27 mouse cellular contexts compared by ENCODE assay signal in the genomic region with DNA sequence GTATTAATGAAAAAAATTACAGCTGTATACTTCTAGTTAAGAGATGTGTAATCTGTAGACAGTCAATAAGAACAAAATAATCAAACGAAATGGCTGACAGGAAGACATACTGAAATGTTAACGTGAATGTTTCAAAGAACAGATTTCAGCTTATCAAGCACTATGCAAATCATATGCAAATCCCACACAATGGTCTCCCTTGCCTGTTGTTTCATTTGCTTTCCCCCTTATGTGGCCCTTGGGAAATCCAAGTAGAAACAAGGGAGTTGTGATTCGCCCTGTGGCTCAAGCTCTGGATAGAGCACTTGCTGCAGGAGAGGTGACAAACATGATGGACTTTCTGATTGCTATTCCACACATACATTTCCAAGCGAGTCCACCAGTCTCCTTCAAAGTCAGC.
"Had no signal": no experiment of that assay in that cellular context is flagged by ENCODE, and none has a peak within 500 bp of the region (broad histone marks: within the 10 kb centered on the region; RNA-seq: fewer than 3 reads in every experiment).

No protein-coding gene starts in this region.

- H3K4me2 ChIP-seq: heart, embryonic 12.5 days; hindbrain, embryonic 15.5 days; intestine, embryonic 15.5 days; limb, embryonic 12.5 days; liver, embryonic 11.5 days; liver, embryonic 13.5 days; liver, embryonic 15.5 days had no signal

- H3K9ac ChIP-seq: heart, embryonic 12.5 days; hindbrain, embryonic 15.5 days; intestine, embryonic 15.5 days; limb, embryonic 12.5 days; liver, embryonic 13.5 days; liver, embryonic 15.5 days; liver, postnatal 0 days had no signal

- H3K27me3 ChIP-seq: heart, embryonic 12.5 days; hindbrain, embryonic 15.5 days; intestine, embryonic 15.5 days; limb, embryonic 12.5 days; liver, embryonic 13.5 days; liver, embryonic 15.5 days had no signal

- H3K27ac ChIP-seq: gastrocnemius, adult 2 months; heart, embryonic 10.5 days; hindbrain, embryonic 10.5 days; hindbrain, embryonic 15.5 days; intestine, embryonic 15.5 days; layer of hippocampus, adult 2 months; left cerebral cortex, adult 2 months; limb, embryonic 10.5 days; limb, embryonic 12.5 days; liver, embryonic 13.5 days; liver, embryonic 15.5 days had no signal

- H3K9me3 ChIP-seq: heart, embryonic 10.5 days; heart, embryonic 12.5 days; hindbrain, embryonic 10.5 days; hindbrain, embryonic 15.5 days; intestine, embryonic 15.5 days; limb, embryonic 10.5 days; limb, embryonic 12.5 days; liver, embryonic 13.5 days; liver, embryonic 15.5 days had no signal

- H3K4me1 ChIP-seq: heart, embryonic 12.5 days; liver, embryonic 13.5 days; liver, embryonic 15.5 days had no signal

- ATAC-seq: inflammation-experienced regulatory T-cells, adult 6 months; intestine, embryonic 15.5 days; intestine, postnatal 0 days; liver, postnatal 0 days had no signal

- H3K36me3 ChIP-seq: heart, embryonic 10.5 days; heart, embryonic 12.5 days; hindbrain, embryonic 10.5 days; hindbrain, embryonic 15.5 days; intestine, embryonic 15.5 days; limb, embryonic 10.5 days; limb, embryonic 12.5 days; liver, embryonic 13.5 days; liver, embryonic 15.5 days had no signal

- DNase-seq: gastrocnemius, adult 2 months; gastrocnemius, postnatal 10 days; gastrocnemius, postnatal 25 days; heart, adult 18-20 months; heart, postnatal 10 days; heart, postnatal 4 days; kidney, adult 18-20 months; kidney, adult 8-10 months; kidney, postnatal 10 days; kidney, postnatal 25 days; kidney, postnatal 4 days; liver; liver, embryonic 13.5 days; liver, postnatal 0 days had no signal

- H3K4me3 ChIP-seq: gastrocnemius, adult 2 months; heart, embryonic 10.5 days; heart, embryonic 12.5 days; hindbrain, embryonic 10.5 days; hindbrain, embryonic 15.5 days; intestine, embryonic 15.5 days; layer of hippocampus, adult 2 months; left cerebral cortex, adult 2 months; limb, embryonic 10.5 days; limb, embryonic 12.5 days; liver, embryonic 13.5 days; liver, embryonic 15.5 days had no signal
